Mouse (Mus musculus): ENCODE measurements around the gene Nyap1. TPM values are rescaled to one million over a fixed set of nuclear protein-coding genes. Genes with fewer than 3 reads are reported as not detected.

Gene Nyap1
- polyA plus RNA-seq (2012; rRNA removed) = 10.9 and 13.2 TPM in 2 replicates

DNA sequence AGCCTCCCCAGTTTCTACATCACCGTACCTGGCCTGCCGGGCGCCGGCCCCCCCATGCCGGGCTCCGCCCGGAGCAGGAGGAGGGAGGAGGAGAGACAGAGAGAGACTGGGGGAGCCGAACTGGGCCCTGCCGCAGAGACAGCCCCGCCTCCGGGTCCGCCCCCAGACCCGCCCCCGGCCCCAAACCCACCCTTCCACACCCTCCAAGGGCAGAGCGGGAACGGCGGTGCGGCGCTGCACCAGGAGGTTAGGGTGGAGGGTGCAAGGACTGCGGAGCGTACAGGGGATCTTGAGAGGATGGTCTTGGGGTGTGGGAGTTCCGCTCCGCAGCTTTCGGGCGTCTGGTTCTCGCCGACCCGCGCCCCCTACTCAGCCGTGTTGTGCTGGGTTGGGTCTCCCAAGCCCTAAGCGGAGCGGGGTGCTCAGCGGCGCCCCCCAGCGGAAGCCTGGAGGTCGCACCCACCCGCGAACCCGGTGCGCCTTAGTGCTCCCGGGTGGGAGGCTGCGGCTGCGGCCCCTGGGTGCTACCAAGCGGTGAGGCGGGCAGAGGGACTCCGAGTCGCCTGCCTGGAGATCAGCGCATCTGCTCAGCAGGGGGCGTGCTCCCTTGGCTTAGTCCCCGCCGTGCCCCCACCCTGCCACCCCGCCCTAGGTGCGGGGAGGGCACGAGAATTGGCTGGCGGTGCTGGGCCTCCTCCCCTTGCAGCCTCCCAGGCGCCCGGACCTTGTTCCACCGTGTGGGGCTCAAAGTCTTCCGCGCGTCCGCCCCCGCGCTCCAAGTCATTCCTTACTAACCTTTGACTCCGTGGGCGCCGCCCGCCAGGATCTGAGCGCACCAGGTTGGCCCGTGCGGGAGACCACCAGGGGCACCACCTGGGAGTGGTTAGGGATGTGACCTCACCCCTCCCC, at the start of gene Nyap1:
Gene Nyap1 (minus strand): TSS at position 585 of the 909 bp plus-strand sequence.

DNA sequence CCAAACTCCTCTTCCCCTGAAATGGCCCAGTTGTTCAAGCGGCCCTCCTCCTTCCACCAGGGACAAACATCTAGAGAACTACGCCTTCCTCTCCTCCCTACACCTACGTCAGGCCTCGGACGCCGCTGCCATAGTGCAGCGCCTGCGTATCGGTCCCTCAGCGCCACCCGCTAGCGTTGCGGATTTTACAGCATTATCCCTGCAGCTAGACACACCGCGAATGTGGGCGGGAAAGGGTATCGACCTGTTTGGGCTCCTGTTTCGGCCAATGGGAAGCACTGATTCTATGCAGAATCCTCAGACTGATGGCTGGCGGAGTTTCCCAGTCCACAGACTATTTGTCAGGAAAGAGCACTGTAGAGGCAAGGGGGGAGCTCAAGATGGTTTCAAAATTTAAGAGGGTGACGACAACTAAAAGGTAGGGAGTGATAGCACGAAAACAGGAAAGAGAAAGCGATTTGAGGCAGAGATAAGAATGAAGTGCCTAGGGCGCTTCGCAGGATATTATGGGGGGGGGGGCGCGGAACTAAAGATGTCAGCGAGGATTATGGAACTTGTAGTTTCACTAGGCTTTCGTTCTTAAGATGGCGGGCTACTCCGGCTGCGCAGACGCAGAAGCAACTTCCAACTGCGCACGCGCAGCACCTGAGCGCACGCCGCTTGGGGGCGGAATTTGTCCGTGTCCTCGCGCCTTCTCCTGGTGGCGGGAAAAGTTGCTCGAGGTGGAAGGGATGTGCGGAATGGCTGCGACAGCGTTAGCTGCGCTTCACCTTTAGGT, 45.9 kb upstream of the Nyap1 start, which contains the start of the genes Mepce and Zcwpw1:
Gene Mepce (minus strand): TSS at position 505 of the 778 bp plus-strand sequence.
Gene Zcwpw1 (plus strand): TSS at position 648 of the 778 bp plus-strand sequence.

DNA sequence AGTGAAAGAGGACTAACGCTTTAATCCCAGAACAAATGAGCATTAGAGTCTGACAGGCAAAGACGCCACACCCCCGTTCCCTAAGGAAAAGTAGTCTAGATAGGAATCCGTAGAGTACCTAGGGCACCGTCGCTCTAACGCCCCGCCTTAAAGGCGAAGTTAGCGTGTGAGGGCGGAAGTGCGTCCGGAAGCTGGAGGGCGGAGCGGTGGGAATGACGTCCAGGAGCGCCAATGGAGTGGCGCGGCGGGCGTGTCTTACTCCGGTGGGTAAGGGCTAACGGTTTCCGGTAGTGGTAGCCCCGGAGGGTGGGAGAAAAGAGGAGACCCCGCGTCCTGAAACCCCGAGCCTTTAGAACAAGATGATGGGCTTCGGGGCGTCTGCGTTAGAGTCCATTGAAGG, 37.2 kb upstream of the Nyap1 start, which contains the start of gene Ppp1r35:
Gene Ppp1r35 (plus strand): TSS at position 215 of the 400 bp plus-strand sequence.

DNA sequence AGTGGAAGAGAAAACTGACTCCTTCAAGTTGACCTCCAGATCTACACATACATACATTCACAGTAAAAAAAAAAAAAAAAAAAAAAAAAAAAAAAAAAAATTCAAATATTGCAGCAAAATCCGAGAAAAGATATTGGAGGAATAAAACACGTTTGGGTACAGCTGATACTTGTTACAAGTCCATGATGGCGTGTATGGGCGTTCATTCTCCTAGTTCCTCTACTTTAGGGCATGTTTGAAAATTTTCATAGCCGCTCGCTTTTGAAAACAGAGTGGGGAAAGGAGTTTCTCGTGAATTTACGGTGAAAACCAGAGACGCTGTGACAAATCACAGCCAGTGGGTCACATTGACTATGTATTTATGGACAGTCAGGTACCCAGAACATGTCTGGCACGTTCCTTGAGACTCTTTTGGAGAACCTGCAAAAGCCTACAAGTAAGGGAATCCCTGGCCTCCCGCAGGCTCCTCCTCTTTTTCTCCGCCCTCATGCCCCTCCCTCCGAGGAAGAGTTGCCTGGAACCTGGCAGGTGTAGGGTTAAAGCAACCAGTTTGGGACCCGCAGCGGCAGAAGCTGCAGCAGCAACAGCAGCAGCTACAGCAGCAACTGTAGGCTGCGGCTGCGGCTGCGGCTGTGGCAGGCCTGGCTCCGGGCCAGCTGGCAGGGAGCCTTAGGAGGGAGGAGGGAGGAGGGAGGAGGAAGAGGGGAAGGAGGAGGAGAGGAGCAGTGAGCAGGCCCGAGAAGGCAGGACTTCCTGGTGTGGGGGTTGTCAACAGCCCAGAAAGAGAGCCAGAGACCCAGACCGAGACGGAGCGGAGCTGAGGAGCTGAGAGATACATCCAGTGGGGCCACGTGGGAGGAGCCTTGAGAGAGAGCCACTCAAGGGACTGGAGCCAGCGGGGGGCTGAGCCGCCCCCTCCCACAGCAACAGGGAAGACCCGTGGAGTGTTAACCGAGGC, 4.1 kb upstream of the Nyap1 start, which contains the start of gene Tsc22d4:
Gene Tsc22d4 (plus strand): TSS at position 517 of the 958 bp plus-strand sequence.

DNA sequence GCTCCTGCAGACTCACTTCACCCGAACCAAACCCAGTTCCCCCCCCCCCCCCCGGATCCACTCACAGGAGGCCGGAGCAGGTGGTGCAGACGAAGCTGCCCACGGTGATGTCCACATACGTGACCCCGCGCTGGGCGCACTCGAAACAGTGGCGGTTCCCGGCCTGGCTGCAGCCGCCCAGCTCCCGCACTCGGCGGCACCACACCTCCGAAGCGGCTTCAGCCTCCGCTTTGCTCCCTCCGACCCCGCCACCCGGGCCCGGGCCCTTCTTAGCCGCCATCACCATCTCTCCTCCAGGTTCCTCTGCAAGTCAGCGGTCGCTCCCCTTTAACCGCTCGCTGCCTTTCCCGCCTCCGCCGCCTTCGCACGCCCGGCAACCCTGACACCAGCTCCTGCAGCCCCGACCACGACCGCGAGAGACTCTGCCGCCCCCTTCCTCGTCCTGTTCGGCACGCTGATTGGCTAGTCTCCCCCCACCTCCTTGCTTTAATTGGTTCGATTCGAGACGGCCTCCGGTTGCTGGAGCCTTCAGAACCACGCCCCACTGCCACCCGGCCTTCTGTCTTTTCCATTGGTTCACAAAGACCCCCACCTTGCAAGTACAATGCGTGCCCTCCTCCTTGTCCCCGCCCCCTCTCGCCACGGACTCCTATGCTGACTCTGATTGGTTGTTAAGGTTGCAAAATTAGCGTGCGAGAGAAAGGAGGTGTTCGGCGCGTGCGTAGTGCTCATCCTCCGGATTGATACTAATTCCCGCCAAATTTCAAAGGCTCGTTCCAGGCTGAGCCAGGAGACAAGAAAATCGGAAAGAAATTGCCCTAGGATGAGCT, 56.9 kb downstream of the Nyap1 start, which contains the start of gene Agfg2:
Gene Agfg2 (minus strand): TSS at position 433 of the 830 bp plus-strand sequence.

Other genes with a start within 250 kb of the Nyap1 start
- gene Pop7, start 239.1 kb downstream of the Nyap1 start, polyA plus RNA-seq (2012; rRNA removed) = 50.2 and 64.6 TPM in 2 replicates
- gene Gigyf1, start 223.1 kb downstream of the Nyap1 start, polyA plus RNA-seq (2012; rRNA removed) = 49.3 and 49.4 TPM in 2 replicates
- 0.60 TPM in 1 of 2 replicates, not detected in the other for gene Epo, start 208.4 kb downstream of the Nyap1 start, polyA plus RNA-seq (2012; rRNA removed)
- gene Gnb2, start 208.1 kb downstream of the Nyap1 start, polyA plus RNA-seq (2012; rRNA removed) = 1,508 and 1,755 TPM in 2 replicates
- 0.08 TPM in 1 of 2 replicates, not detected in the other for gene Actl6b, start 188.1 kb downstream of the Nyap1 start, polyA plus RNA-seq (2012; rRNA removed)
- 1.9 TPM in 2 replicates for gene Tfr2, start 171.8 kb downstream of the Nyap1 start, polyA plus RNA-seq (2012; rRNA removed)
- gene Mospd3, start 140.5 kb downstream of the Nyap1 start, polyA plus RNA-seq (2012; rRNA removed) = 134 and 156 TPM in 2 replicates
- gene Pcolce, start 127.8 kb downstream of the Nyap1 start, polyA plus RNA-seq (2012; rRNA removed) = 434 and 514 TPM in 2 replicates
- 0.93 and 0.97 TPM in 2 replicates for gene Fbxo24, start 112.6 kb downstream of the Nyap1 start, polyA plus RNA-seq (2012; rRNA removed)
- 47.7 and 50.0 TPM in 2 replicates for gene Lrch4, start 112.5 kb downstream of the Nyap1 start, polyA plus RNA-seq (2012; rRNA removed)
- 33.5 and 36.4 TPM in 2 replicates for gene Gm20605, start 112.4 kb downstream of the Nyap1 start, polyA plus RNA-seq (2012; rRNA removed)
- 94.8 and 112 TPM in 2 replicates for gene Sap25, start 100.3 kb downstream of the Nyap1 start, polyA plus RNA-seq (2012; rRNA removed)
- 7.2 and 7.5 TPM in 2 replicates for gene Irs3, start 95.9 kb downstream of the Nyap1 start, polyA plus RNA-seq (2012; rRNA removed)
- gene Agfg2, start 56.9 kb downstream of the Nyap1 start, polyA plus RNA-seq (2012; rRNA removed) = 33.2 and 38.9 TPM in 2 replicates
- 135 and 151 TPM in 2 replicates for gene Tsc22d4, start 4.1 kb upstream of the Nyap1 start, polyA plus RNA-seq (2012; rRNA removed)
- 70.6 and 89.1 TPM in 2 replicates for gene Ppp1r35, start 37.2 kb upstream of the Nyap1 start, polyA plus RNA-seq (2012; rRNA removed)
- gene Mepce, start 46.0 kb upstream of the Nyap1 start, polyA plus RNA-seq (2012; rRNA removed) = 42.4 and 45.4 TPM in 2 replicates
- gene Zcwpw1, start 46.2 kb upstream of the Nyap1 start, polyA plus RNA-seq (2012; rRNA removed) = 1.00 and 1.0 TPM in 2 replicates
- 0.71 and 1.1 TPM in 2 replicates for gene Pilra, start 94.7 kb upstream of the Nyap1 start, polyA plus RNA-seq (2012; rRNA removed)
- 2.1 and 3.6 TPM in 2 replicates for gene Pilrb1, start 116.5 kb upstream of the Nyap1 start, polyA plus RNA-seq (2012; rRNA removed)
- 2.1 and 2.2 TPM in 2 replicates for gene Pilrb2, start 130.2 kb upstream of the Nyap1 start, polyA plus RNA-seq (2012; rRNA removed)
- gene Cyp3a13, start 180.0 kb upstream of the Nyap1 start, polyA plus RNA-seq (2012; rRNA removed) = 0.05 TPM in 1 of 2 replicates, not detected in the other
- gene Gjc3, start 221.5 kb upstream of the Nyap1 start, polyA plus RNA-seq (2012; rRNA removed) = 0.33 and 0.73 TPM in 2 replicates
- gene Azgp1, start 239.9 kb upstream of the Nyap1 start, polyA plus RNA-seq (2012; rRNA removed) = 0.31 and 0.41 TPM in 2 replicates

Data from ovary, adult 2 months (tissue).